Mouse (Mus musculus) E14TG2a.4 (cell line): Measurements from ENCODE around the gene Gtpbp1.

Source experiments
- CTCF ChIP-seq: conservative IDR thresholded peaks from 2 replicates; pipeline ENCODE4 v1.5.1; 2014; ENCODE audit warnings: low read length
- POU5F1 ChIP-seq: IDR thresholded peaks from 2 replicates; pipeline ENCODE4 v1.6.1; 2014; ENCODE audit warnings: low read length, borderline replicate concordance

GRCm38 (mm10) chr15:79651481-79651880, 39.2 kb upstream of the Gtpbp1 start:
- TF ChIP-seq CTCF, result peak; percentile 89
- TF ChIP-seq POU5F1, result no peak
